In genomic region chr6:10181590-10182183, GRCm38 (mm10) we compare ENCODE assay signal across 17 mouse cellular contexts.
DNase-seq lines count a peak whose midpoint lies in the region; ATAC-seq and TF ChIP-seq lines count a peak whose summit lies in the region.
"Had no signal": no experiment of that assay in that cellular context is flagged by ENCODE, and none has a peak within 500 bp of the region (broad histone marks: within the 10 kb centered on the region; RNA-seq: fewer than 3 reads in every experiment).

No protein-coding gene starts in this region.

- no peaks in the 10 kb centered on the region for H3K4me1 ChIP-seq in forebrain, embryonic 14.5 days (ENCODE audit: control insufficient read depth, insufficient read depth, low read length)
- H3K4me1 ChIP-seq in neural tube, embryonic 14.5 days (ENCODE audit: control insufficient read depth, insufficient read depth, low read length) = no peaks in the 10 kb centered on the region
- no peaks in the 10 kb centered on the region for H3K4me1 ChIP-seq in kidney, embryonic 14.5 days (ENCODE audit: control insufficient read depth, insufficient read depth, low read length)
- H3K4me1 ChIP-seq: heart, embryonic 13.5 days; megakaryocyte, embryonic 14.5 days had no signal

- peak; percentile 92 for ATAC-seq in forebrain, embryonic 14.5 days
- peak; percentile 85; the same call in 1 of the 2 replicates for ATAC-seq in neural tube, embryonic 14.5 days (ENCODE audit: low read depth)
- ATAC-seq in kidney, embryonic 14.5 days (ENCODE audit: low FRiP score, low TSS enrichment) = no peak

- no peak overlapping the region for H3K9ac ChIP-seq in forebrain, embryonic 14.5 days (ENCODE audit: low read length)
- H3K9ac ChIP-seq in neural tube, embryonic 14.5 days (replicated peaks; ENCODE audit: low read depth, low read length) = no peak overlapping the region
- no peak overlapping the region for H3K9ac ChIP-seq in kidney, embryonic 14.5 days (ENCODE audit: low read depth, low read length)
- H3K9ac ChIP-seq: heart, embryonic 13.5 days; liver, embryonic 14.5 days had no signal

- 47% methylated on average over 7 of the region's 7 CpGs for WGBS in forebrain, embryonic 14.5 days
- WGBS in neural tube, embryonic 14.5 days = 56% methylated on average over 7 of the region's 7 CpGs
- 86% methylated on average over 7 of the region's 7 CpGs for whole genome bisulfite sequencing in kidney, embryonic 14.5 days

- peak; percentile 25 to 26 for DNase-seq in layer of hippocampus, adult 2 months (ENCODE audit: low spot score in 2 of 2)
- no peak for DNase-seq in layer of hippocampus, adult 11-12 months (ENCODE audit: low spot score)
- peak; percentile 63 for DNase-seq in forebrain, embryonic 14.5 days (ENCODE audit: low spot score)
- peak; percentile 6 to 9 for DNase-seq in layer of hippocampus, postnatal 36 days
- DNase-seq in adrenal gland, adult (ENCODE audit: inconsistent age in 2 of 2, low spot score in 1 of 2) = no peak
- DNase-seq: adrenal gland, adult 2 months; cerebellum, postnatal 10 days; embryo, embryonic 11 days; gastrocnemius, postnatal 36 days; kidney, adult 2 months; kidney, postnatal 4 days; lung, postnatal 10 days had no signal

- no peaks in the 10 kb centered on the region for H3K27me3 ChIP-seq in forebrain, embryonic 14.5 days (replicated peaks; ENCODE audit: control insufficient read depth, insufficient read depth, low read length)
- no peaks in the 10 kb centered on the region for H3K27me3 ChIP-seq in neural tube, embryonic 14.5 days (ENCODE audit: control insufficient read depth, insufficient read depth, low read length)
- no peaks in the 10 kb centered on the region for H3K27me3 ChIP-seq in kidney, embryonic 14.5 days (ENCODE audit: control insufficient read depth, insufficient read depth, low read length)
- H3K27me3 ChIP-seq: heart, embryonic 13.5 days; megakaryocyte, embryonic 14.5 days had no signal

- 0 out of 2 replicates have a peak overlapping the region, but pooled peaks have one; percentile 8 for H3K27ac ChIP-seq in layer of hippocampus, adult 2 months
- H3K27ac ChIP-seq in forebrain, embryonic 14.5 days (ENCODE audit: low read depth, low read length) = no peak overlapping the region
- no peak overlapping the region for H3K27ac ChIP-seq in neural tube, embryonic 14.5 days (ENCODE audit: low read depth, low read length)
- H3K27ac ChIP-seq in kidney, embryonic 14.5 days (ENCODE audit: low read depth, low read length) = no peak overlapping the region
- H3K27ac ChIP-seq: heart, embryonic 13.5 days; liver, embryonic 14.5 days had no signal

- H3K9me3 ChIP-seq in forebrain, embryonic 14.5 days (replicated peaks; ENCODE audit: control insufficient read depth, low read length) = 0 out of 2 replicates have a peak, but pooled peaks cover 3% of the 10 kb centered on the region
- no peaks in the 10 kb centered on the region for H3K9me3 ChIP-seq in neural tube, embryonic 14.5 days (ENCODE audit: control insufficient read depth, low read length)
- H3K9me3 ChIP-seq in kidney, embryonic 14.5 days (ENCODE audit: control insufficient read depth, low read length) = no peaks in the 10 kb centered on the region
- H3K9me3 ChIP-seq: heart, embryonic 13.5 days; megakaryocyte, embryonic 14.5 days had no signal

- H3K4me2 ChIP-seq in forebrain, embryonic 14.5 days (ENCODE audit: low read length) = no peak overlapping the region
- no peak overlapping the region for H3K4me2 ChIP-seq in neural tube, embryonic 14.5 days (ENCODE audit: low read depth, low read length)
- H3K4me2 ChIP-seq in kidney, embryonic 14.5 days (replicated peaks; ENCODE audit: low read depth, low read length) = no peak overlapping the region
- H3K4me2 ChIP-seq: heart, embryonic 13.5 days had no signal

- no peak overlapping the region for H3K4me3 ChIP-seq in layer of hippocampus, adult 2 months
- H3K4me3 ChIP-seq in forebrain, embryonic 14.5 days (ENCODE audit: low read depth, low read length) = no peak overlapping the region
- H3K4me3 ChIP-seq in neural tube, embryonic 14.5 days (ENCODE audit: low read depth, low read length) = no peak overlapping the region
- H3K4me3 ChIP-seq in kidney, embryonic 14.5 days (ENCODE audit: low read length) = no peak overlapping the region
- H3K4me3 ChIP-seq: heart, embryonic 13.5 days; megakaryocyte, embryonic 14.5 days had no signal

- TF ChIP-seq CTCF in layer of hippocampus, adult 2 months (conservative IDR thresholded peaks at IDR 0.05) = no peak

- no peaks in the 10 kb centered on the region for H3K36me3 ChIP-seq in forebrain, embryonic 14.5 days (ENCODE audit: control insufficient read depth, insufficient read depth, low read length)
- H3K36me3 ChIP-seq in neural tube, embryonic 14.5 days (ENCODE audit: control insufficient read depth, insufficient read depth, low read length) = no peaks in the 10 kb centered on the region
- no peaks in the 10 kb centered on the region for H3K36me3 ChIP-seq in kidney, embryonic 14.5 days (ENCODE audit: control insufficient read depth, insufficient read depth, low read length)
- H3K36me3 ChIP-seq: heart, embryonic 13.5 days had no signal

Comparison
In these comparisons a context has a peak if more than half of its experiments do, and no peak if none do; other contexts are left out.
1. DNase-seq: peak in layer of hippocampus, adult 2 months (2 of 2), forebrain, embryonic 14.5 days (single experiment) and layer of hippocampus, postnatal 36 days (2 of 2); none in layer of hippocampus, adult 11-12 months (single experiment) and adrenal gland, adult (0 of 2).